Mouse (Mus musculus): ENCODE measurements at regions not wholly inside any gene's neighbourhood (a gene's known extent, or its start where the extent isn't known, plus 50 kb on each side); places are given as distances from the start of the nearest gene placed in this dataset.

DNA sequence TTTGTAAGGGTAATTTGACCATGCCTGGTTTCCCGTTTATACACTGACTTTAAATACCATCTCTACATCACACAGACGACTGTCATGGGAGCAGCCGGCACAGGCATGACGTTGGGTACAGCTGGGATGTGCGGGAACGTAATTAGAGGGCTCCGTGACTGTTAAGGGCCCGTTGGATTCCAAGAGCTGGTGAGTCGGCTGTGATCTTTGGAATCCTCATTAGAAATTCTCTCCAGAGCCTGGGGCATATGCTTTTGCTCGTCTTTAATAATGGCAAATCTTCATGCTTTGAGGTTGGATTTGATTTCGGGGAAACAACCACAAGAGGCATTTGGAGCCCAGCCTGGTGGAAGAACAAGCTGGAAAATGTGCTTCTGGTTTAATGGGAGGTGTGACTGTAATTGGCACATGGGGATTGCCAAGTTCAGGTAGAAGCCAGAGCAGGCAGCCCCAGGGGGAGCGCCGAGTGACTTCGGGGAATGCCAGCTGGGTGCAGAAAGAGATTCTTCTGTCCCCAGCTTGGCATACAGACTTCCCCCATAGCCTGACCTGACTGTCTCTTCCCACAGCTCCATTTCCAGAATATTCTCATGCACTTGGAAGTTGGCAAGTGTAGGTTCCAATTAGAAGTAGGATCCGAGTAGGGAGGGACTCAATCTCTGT is 275.4 kb upstream of the 4930535I16Rik start:
- Histone ChIP-seq H3K27me3 (ENCODE audit: control insufficient read depth, insufficient read depth, insufficient read length) (peaks cover 15% of the 10 kb centered on the region), H3K79me2 (ENCODE audit: control insufficient read depth, insufficient read depth) (no peaks in the 10 kb centered on the region), H3K79me3 (ENCODE audit: low read depth) (no peaks in the 10 kb centered on the region), H3K4me3 (ENCODE audit: insufficient read depth, poor library complexity, severe bottlenecking) (no peak overlapping the region), H3ac (ENCODE audit: control insufficient read depth, insufficient read length, low read depth) (no peak overlapping the region), H3K36me3 (ENCODE audit: control insufficient read depth, insufficient read depth) (no peaks in the 10 kb centered on the region)
- TF ChIP-seq MYOD1 (IDR thresholded peaks at IDR 0.05; ENCODE audit: control insufficient read depth, insufficient read length, low read depth) (no peak), MAX (IDR thresholded peaks at IDR 0.05) (no peak), USF1 (IDR thresholded peaks at IDR 0.05; ENCODE audit: low read depth) (no peak), CEBPB (IDR thresholded peaks at IDR 0.05; ENCODE audit: low read depth) (no peak)

DNA sequence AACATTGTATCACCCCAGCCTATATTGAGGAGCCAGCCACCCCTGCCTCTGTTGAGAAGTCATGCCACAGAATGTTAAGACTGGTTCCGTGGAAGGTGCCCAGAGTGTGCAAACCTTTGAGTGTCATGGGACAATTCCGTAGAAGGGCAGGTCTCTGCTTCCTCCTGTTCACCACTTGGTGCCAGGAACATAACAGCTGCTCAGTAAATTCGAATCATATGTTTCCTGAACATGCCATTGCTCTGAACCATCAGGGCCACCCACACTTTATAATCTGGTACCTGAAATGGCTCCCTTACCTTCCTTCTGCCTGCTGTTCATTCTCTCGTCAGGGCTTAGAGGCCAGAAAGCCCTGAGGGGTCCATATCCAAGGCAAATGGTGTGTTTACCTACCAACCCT is 273.0 kb upstream of the 4930535I16Rik start:
- Histone ChIP-seq H3K79me2 (ENCODE audit: control insufficient read depth, insufficient read depth) (no peaks in the 10 kb centered on the region), H3ac (ENCODE audit: control insufficient read depth, insufficient read length, low read depth) (no peak overlapping the region), H3K4me3 (ENCODE audit: insufficient read depth, poor library complexity, severe bottlenecking) (no peak overlapping the region), H3K27me3 (ENCODE audit: control insufficient read depth, insufficient read depth, insufficient read length) (peaks cover 9% of the 10 kb centered on the region), H3K36me3 (ENCODE audit: control insufficient read depth, insufficient read depth) (no peaks in the 10 kb centered on the region), H3K79me3 (ENCODE audit: low read depth) (no peaks in the 10 kb centered on the region)
- TF ChIP-seq CEBPB (IDR thresholded peaks at IDR 0.05; ENCODE audit: low read depth) (no peak), CTCF (IDR thresholded peaks at IDR 0.05; ENCODE audit: control insufficient read depth, insufficient read depth, insufficient read length) (no peak), MYOG (IDR thresholded peaks at IDR 0.05; ENCODE audit: control insufficient read depth, extremely low read depth, insufficient read length) (no peak), FOSL1 (IDR thresholded peaks at IDR 0.05; ENCODE audit: insufficient read depth, low read length, poor library complexity, severe bottlenecking) (no peak), USF1 (IDR thresholded peaks at IDR 0.05; ENCODE audit: low read depth) (no peak), MAX (IDR thresholded peaks at IDR 0.05) (no peak), MYOD1 (IDR thresholded peaks at IDR 0.05; ENCODE audit: control insufficient read depth, insufficient read length, low read depth) (no peak)

DNA sequence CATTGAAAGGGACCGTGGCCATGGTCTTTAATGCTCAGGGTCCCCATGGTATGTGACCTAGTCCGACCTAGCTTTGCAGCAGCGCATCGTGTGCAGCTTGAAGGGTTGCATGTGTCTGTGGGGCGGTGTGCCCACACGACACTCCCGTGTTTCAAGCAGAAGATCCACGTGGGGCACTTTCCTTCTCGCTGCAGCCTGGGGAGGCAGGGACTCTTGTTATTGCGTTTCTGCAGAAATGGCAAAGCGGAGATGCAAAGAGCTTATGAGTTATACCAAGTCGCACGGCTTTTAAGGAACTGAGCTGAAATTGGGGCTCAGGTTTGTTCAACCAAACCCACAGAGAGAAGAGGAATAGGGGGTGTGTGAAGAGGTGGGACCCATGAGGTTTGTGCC is 272.2 kb upstream of the 4930535I16Rik start:
- no peak for TF ChIP-seq MAX (IDR thresholded peaks at IDR 0.05)
- no peak for TF ChIP-seq CEBPB (IDR thresholded peaks at IDR 0.05; ENCODE audit: low read depth)
- no peak for TF ChIP-seq FOSL1 (IDR thresholded peaks at IDR 0.05; ENCODE audit: insufficient read depth, low read length, poor library complexity, severe bottlenecking)
- no peak for TF ChIP-seq CTCF (IDR thresholded peaks at IDR 0.05; ENCODE audit: control insufficient read depth, insufficient read depth, insufficient read length)
- TF ChIP-seq MYOG (IDR thresholded peaks at IDR 0.05; ENCODE audit: control insufficient read depth, extremely low read depth, insufficient read length): no peak
- no peak for TF ChIP-seq MYOD1 (IDR thresholded peaks at IDR 0.05; ENCODE audit: control insufficient read depth, insufficient read length, low read depth)
- no peak for TF ChIP-seq USF1 (IDR thresholded peaks at IDR 0.05; ENCODE audit: low read depth)
- peaks cover 9% of the 10 kb centered on the region for H3K27me3 ChIP-seq (ENCODE audit: control insufficient read depth, insufficient read depth, insufficient read length)

DNA sequence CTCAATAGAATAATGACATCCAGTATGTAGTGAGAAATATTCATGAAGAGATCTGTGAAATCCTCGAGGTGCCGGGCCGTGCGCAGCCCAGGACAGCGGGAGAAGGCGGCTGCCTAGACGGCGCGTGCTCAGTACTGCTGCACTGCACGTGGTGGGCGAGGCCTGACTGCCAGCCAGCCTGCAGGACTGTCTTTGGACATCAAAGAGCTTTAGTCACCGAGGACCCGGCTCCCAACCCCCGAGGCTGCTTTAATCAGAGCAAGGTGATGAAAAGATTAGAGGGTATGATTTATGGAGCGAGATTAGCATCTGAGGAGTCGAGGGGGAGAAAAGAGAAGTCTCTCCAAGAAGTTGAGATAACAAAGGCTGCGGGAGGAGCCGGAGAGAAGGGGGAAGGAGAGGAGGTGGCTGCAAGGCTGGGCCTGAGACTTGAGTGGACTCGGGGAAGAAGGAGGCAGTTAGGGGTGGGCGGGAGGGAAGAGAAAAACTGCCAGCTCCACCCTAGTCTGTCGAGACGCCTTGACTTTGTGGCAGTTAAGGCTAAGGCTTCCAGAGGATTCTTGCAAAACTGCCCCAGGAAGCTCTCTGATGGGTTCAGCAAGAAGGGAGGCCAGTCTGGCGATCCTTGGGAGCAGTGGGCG is 271.6 kb upstream of the 4930535I16Rik start:
- no peak for TF ChIP-seq MYOG (IDR thresholded peaks at IDR 0.05; ENCODE audit: control insufficient read depth, extremely low read depth, insufficient read length)
- no peak for TF ChIP-seq MAX (IDR thresholded peaks at IDR 0.05)
- TF ChIP-seq USF1 (IDR thresholded peaks at IDR 0.05; ENCODE audit: low read depth): no peak
- no peak for TF ChIP-seq FOSL1 (IDR thresholded peaks at IDR 0.05; ENCODE audit: insufficient read depth, low read length, poor library complexity, severe bottlenecking)
- TF ChIP-seq CTCF (IDR thresholded peaks at IDR 0.05; ENCODE audit: control insufficient read depth, insufficient read depth, insufficient read length): no peak
- TF ChIP-seq MYOD1 (IDR thresholded peaks at IDR 0.05; ENCODE audit: control insufficient read depth, insufficient read length, low read depth): no peak
- TF ChIP-seq CEBPB (IDR thresholded peaks at IDR 0.05; ENCODE audit: low read depth): no peak
- no peaks in the 10 kb centered on the region for H3K79me2 ChIP-seq (ENCODE audit: control insufficient read depth, insufficient read depth)
- H3K79me3 ChIP-seq (ENCODE audit: low read depth): no peaks in the 10 kb centered on the region
- no peak overlapping the region for H3K4me3 ChIP-seq (ENCODE audit: insufficient read depth, poor library complexity, severe bottlenecking)
- H3K27me3 ChIP-seq (ENCODE audit: control insufficient read depth, insufficient read depth, insufficient read length): peaks cover 9% of the 10 kb centered on the region
- no peaks in the 10 kb centered on the region for H3K36me3 ChIP-seq (ENCODE audit: control insufficient read depth, insufficient read depth)
- no peak overlapping the region for H3ac ChIP-seq (ENCODE audit: control insufficient read depth, insufficient read length, low read depth)

More for the DNA sequence above, 272.2 kb upstream of the 4930535I16Rik start:
- no peak overlapping the region for H3K4me3 ChIP-seq (ENCODE audit: insufficient read depth, poor library complexity, severe bottlenecking)
- no peak overlapping the region for H3ac ChIP-seq (ENCODE audit: control insufficient read depth, insufficient read length, low read depth)
- no peaks in the 10 kb centered on the region for H3K79me2 ChIP-seq (ENCODE audit: control insufficient read depth, insufficient read depth)
- H3K36me3 ChIP-seq (ENCODE audit: control insufficient read depth, insufficient read depth): no peaks in the 10 kb centered on the region
- no peaks in the 10 kb centered on the region for H3K79me3 ChIP-seq (ENCODE audit: low read depth)

DNA sequence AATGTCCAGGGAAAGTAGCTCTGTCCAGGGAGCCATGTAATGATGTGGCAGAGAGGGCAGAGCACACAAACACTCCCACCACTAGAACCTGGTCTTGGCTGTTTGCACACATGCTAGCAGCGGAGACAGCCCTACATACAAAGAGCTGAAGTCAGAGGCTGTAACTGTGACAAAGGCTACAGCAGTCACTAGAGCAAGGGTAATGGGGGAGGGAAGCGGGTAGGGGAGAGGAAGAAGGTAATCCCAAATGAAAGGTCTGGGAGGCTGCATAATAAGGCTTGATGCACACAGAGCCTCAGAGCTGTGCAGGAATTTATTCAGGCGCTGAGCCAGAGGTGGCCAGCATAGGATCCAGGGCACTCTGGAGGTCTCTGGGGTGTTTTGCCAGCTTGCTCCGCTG is 269.3 kb upstream of the 4930535I16Rik start:
- Histone ChIP-seq H3K79me2 (ENCODE audit: control insufficient read depth, insufficient read depth) (no peaks in the 10 kb centered on the region), H3ac (ENCODE audit: control insufficient read depth, insufficient read length, low read depth) (no peak overlapping the region), H3K27me3 (ENCODE audit: control insufficient read depth, insufficient read depth, insufficient read length) (peaks cover 9% of the 10 kb centered on the region), H3K79me3 (ENCODE audit: low read depth) (no peaks in the 10 kb centered on the region), H3K4me3 (ENCODE audit: insufficient read depth, poor library complexity, severe bottlenecking) (no peak overlapping the region), H3K36me3 (ENCODE audit: control insufficient read depth, insufficient read depth) (no peaks in the 10 kb centered on the region)
- TF ChIP-seq MYOD1 (IDR thresholded peaks at IDR 0.05; ENCODE audit: control insufficient read depth, insufficient read length, low read depth) (no peak), MYOG (IDR thresholded peaks at IDR 0.05; ENCODE audit: control insufficient read depth, extremely low read depth, insufficient read length) (no peak), FOSL1 (IDR thresholded peaks at IDR 0.05; ENCODE audit: insufficient read depth, low read length, poor library complexity, severe bottlenecking) (no peak), CEBPB (IDR thresholded peaks at IDR 0.05; ENCODE audit: low read depth) (no peak), USF1 (IDR thresholded peaks at IDR 0.05; ENCODE audit: low read depth) (no peak), CTCF (IDR thresholded peaks at IDR 0.05; ENCODE audit: control insufficient read depth, insufficient read depth, insufficient read length) (no peak), MAX (IDR thresholded peaks at IDR 0.05) (no peak)

All from C2C12 (cell line).